Mouse (Mus musculus): ENCODE measurements around the gene Tubgcp2. TPM values are rescaled to one million over a fixed set of nuclear protein-coding genes. Genes with fewer than 3 reads are reported as not detected.

The Tubgcp2 gene
- total RNA-seq, 2 experiments from 2014 or later, result 16.8 to 19.2 TPM

DNA sequence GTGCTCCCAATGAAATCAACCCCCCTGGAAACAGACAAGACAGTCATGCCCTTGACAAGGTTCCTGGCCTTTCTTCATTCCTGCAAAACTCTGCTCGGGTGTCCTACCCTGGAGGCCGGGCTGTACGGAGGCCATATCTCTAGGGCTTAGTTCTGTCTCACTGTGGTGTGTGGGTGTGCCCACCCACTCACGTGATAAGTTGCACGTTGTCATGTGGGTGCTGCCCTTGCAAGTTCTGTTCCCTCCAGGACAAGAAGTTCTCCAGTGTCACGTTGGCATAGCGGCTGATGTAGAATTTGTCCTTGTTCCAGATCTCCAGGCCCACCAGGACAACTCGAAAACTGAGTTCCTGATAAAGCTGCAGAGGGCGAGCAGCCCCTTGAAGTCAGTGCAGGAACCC is 48.2 kb downstream of the Tubgcp2 start:
- intact Hi-C loops (cut with DNase I), result no loop called here
- DNase-seq, result no peak

DNA sequence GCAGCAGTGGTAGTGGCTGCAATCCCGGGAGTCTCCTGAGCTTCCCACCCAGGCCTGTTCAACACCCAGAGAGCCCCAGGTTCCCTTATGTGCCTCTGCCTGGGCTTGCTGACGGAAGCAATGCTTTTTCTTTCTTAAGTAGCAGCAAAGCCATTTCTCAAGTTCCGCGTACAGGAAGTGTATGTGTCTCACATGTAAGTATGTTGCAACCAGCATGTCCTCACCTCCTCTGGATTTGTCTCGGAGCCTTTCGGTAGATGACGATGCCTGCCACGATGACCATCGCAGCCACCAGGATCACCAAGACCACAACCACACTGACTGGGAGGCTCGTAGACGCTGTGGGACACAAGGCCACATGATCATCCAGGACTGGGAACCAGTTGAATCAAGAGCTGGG is 52.0 kb downstream of the Tubgcp2 start:
- intact Hi-C loops (cut with DNase I), result no loop called here

DNA sequence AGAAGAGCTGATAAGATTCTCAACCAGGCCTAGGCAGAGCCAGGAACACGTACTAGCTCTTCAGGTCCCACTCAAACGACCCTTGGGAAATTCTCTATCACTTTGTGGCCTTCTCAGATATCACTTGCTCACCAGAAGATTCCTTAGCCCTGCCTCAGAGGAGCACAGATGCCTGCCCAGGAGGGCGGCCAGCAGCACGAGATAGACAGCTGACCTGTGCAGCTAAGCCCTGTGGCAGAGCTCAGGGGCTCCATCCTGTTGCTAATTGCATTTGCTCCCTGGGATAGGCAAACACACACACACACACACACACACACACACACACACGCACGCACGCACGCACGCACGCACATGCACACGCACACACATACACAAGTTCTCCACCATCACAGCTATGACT is 54.4 kb downstream of the Tubgcp2 start:
- no peak for DNase-seq
- intact Hi-C loops (cut with DNase I), result no loop called here

More for the DNA sequence above, 52.0 kb downstream of the Tubgcp2 start:
- no peak for DNase-seq

DNA sequence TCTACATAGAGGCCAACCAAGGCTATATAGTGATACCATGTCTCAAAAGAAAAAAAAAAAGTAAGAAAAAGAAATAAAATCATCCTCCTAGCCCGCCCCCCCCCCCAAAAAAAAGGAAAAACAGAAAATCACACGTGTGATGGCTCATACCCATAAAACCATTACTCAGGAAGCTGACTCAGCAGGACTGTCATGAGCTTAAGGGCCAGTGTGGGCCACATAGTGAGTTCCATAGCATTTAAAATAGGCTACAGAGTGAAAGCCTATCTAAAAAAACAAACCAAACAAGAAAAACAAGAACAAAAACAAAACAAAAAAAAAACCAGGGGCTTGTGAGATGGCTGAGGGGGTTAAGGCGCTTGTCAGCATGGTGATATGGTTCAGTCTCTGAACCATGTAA is 55.7 kb downstream of the Tubgcp2 start:
- no peak for DNase-seq
- intact Hi-C loops (cut with DNase I), result no loop called here

DNA sequence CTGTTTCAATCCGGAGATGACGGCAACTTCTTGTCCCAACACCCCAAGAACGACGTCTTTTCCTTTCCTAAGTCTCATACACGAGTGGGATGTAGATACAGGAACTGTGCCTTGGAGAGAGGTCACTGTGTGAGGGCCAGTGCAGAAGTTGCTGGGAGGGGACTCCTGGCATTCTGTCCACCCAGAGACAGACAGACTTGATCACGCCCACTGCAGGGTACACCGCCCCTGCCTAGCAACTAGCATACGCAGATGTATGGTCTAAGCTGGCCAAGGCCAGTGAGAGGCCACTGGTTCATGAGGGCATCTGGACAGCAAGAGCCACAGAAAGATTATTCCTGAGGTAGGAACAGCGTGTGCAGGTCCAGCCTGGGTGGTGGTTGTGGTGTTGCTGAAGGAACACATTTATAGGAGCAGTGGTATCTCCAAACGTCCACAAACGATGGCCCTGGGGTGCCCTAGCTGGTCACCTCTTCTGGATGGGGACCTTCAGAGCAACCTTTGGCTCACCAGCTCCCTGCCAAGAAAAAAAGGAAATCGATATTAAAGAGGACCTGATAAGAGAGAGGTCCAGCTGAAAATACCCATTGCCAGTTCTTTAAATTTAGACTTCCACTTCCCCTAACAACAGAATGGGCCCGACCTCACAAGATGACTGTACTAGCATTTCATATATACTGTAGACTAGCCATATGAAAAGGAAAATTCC is 57.3 kb downstream of the Tubgcp2 start:
- intact Hi-C loops (cut with DNase I), result loop anchor here (5.0 kb wide), 1 partner anchor 163 kb away; no protein-coding TSS in a partner anchor

DNA sequence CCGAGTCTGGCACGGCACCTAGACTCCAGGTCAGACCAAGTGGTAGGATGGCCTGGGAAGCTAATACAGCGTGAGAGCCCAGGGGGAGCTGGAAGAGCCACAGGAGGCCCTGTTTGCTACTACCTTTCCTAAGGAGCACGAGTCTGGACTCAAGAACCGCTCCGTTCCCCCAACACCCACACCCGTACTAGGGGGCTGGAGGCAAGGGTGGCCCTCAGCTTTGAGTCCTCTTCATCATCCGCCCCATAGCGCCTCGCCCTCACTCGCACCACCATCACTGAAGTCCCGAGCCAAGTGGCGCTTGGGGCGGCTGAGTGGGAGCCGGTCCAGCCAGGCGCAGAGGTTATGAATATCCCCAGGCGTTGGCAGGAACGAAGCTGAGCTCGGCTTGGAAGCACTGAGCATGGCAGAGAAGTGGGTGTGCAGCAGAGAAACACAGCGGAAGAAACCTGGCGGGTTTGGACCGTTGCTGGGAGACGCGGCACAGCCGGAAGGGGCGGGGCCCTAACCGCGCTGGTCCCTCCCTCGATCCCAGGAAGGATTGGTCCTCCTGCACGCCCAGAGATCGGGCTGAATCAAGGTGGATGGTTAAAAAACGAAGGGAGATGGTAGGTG is 58.1 kb downstream of the Tubgcp2 start, which contains the start of gene 6430531B16Rik:
TSS of gene 6430531B16Rik (minus strand) at position 478 of the 615 bp plus-strand sequence.
- intact Hi-C loops (cut with DNase I), result loop anchor here (5.0 kb wide), 1 partner anchor 164 kb away; no protein-coding TSS in a partner anchor

More for the DNA sequence above, 57.3 kb downstream of the Tubgcp2 start:
- DNase-seq, result no peak

DNA sequence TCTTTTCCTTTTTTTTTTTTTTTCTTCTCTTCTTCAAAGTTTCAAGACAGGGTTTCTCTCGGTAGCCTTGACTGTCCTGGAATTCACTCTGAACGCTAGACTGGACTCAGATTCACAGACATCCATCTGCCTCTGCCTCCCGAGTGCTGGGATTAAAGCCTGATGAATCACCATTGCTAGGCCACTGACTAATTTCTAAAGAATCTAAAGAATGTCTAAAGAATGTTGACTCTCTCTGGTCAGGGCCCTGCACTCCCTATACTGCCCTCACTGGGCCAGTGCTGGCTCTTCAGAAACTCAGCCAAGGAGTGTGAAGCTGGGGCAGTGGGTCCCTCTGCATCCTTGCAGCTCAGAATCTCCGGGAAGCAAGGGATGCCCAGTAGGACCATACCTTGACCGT is 61.0 kb downstream of the Tubgcp2 start:
- no peak for DNase-seq
- intact Hi-C loops (cut with DNase I), result loop anchor here (5.0 kb wide), 1 partner anchor 167 kb away; no protein-coding TSS in a partner anchor

More for the DNA sequence above, 58.1 kb downstream of the Tubgcp2 start, which contains the start of gene 6430531B16Rik:
- DNase-seq, result peak; percentile 68 to 70

DNA sequence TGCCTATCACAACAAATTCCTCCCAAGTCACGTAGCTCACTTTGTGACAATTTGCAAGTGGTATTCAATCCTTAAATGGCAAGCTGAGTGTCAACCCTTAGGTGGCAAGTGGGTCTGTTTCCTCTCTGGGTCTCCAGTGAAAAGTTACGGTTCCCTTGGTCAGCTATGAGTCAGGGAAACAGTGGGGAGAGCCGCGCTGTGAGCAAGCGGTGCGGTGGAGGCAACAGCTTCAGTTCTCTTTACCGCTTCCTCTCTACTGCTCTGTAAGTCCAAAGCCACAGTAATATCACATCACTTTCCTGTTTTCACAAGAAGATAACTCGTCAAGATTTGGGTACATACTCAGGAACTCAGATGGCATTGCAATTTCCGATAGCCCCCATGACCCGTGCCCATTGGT is 62.2 kb downstream of the Tubgcp2 start:
- intact Hi-C loops (cut with DNase I), result no loop called here

DNA sequence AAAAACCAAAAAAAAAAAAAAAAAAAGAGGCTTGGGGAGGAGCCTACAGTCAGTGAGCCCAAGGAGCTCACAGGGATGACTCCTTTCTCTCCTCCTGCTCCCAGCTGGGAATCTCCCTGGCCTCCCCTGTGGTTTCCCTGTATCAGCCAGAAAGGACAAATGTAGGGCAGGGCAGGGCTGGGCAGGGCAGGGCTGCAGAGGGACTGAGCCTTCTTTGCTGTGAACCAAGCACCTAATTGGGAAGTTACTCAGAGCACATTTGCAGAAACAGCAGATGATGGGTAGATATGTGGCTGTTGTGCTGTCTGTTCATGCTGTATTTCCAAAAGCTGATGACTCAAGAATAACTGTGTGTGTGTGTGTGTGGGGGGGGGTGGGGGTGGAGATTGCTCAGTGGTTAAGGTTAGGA is 63.5 kb downstream of the Tubgcp2 start:
- intact Hi-C loops (cut with DNase I), result no loop called here
- DNase-seq, result no peak

More for the DNA sequence above, 62.2 kb downstream of the Tubgcp2 start:
- no peak for DNase-seq

DNA sequence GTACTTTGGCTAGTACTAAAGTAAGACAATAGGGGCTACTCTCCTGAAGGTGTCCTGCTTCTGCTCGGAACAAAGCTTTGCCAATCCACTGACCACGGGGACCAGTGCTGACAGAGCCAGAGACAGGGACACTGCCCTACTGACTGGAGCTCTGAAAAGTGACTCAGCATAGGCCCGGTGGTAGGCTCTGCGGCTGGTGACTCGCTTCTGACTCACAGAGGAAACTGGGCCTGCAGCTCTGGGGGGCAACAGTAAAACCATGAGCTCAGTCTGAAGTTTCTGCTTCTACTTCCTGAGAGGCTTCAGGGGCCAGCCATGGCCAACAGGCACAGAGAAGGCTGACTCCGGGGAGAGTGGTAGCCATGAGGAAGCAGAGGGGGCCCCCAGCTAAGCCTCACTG is 65.0 kb downstream of the Tubgcp2 start:
- intact Hi-C loops (cut with DNase I), result loop anchor here (2.0 kb wide), 1 partner anchor 91 kb away; no protein-coding TSS in a partner anchor

DNA sequence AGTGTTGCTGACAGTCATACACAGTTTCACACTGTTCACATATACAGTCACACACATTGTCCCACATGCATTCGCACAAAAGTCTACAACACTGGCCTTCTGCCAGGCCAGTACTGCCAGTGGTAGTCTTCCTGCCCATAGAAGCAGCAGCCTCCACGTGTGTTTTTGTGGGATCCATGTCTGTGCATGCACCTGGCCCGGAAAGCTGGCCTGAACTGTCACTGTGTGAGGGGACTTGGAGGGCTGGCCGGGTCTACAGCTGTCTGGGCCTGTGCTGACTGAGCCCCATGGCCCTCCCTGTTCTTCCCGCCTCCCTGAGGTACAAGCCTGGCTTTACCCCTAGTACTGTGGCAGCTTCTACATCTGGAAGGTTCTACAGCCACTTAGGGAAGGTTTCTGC is 65.5 kb downstream of the Tubgcp2 start:
- no peak for DNase-seq
- intact Hi-C loops (cut with DNase I), result loop anchor here (2.0 kb wide), 1 partner anchor 92 kb away; no protein-coding TSS in a partner anchor

More for the DNA sequence above, 65.0 kb downstream of the Tubgcp2 start:
- DNase-seq, result no peak

DNA sequence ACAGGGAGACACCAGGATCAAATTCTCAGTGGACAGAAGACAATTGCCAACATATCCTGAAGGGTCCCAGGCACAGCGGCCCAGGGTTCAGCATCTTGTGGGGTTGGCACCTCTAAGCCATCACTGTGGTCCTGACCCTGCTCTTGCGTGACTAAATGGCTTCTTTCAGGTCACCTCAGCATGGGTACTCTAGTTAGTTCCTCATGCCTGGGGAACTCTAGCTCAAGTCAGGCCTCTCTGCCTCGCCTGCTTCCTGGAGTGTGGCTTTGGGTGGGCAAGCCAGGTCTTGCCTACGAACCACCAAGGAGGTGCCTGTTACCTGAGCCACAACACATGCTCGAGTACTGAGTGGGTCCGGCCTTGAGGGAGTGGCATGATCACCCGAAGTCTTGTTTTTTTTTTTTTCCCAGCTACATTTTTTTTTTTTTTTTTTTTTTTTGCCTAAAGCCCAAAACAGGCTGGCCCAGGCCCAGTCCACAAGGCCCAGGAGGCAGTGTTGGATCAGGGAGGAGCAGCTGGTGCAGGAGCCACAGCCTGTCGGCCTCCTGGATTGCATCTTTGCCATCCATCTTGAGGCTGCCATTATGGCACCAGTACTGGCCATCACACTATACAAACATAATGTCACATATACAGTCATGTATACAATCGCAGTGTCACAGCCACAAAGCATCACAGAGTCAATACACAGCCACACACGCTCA is 66.1 kb downstream of the Tubgcp2 start:
- DNase-seq, result no peak
- intact Hi-C loops (cut with DNase I), result loop anchor here (2.0 kb wide), 1 partner anchor 92 kb away; no protein-coding TSS in a partner anchor

DNA sequence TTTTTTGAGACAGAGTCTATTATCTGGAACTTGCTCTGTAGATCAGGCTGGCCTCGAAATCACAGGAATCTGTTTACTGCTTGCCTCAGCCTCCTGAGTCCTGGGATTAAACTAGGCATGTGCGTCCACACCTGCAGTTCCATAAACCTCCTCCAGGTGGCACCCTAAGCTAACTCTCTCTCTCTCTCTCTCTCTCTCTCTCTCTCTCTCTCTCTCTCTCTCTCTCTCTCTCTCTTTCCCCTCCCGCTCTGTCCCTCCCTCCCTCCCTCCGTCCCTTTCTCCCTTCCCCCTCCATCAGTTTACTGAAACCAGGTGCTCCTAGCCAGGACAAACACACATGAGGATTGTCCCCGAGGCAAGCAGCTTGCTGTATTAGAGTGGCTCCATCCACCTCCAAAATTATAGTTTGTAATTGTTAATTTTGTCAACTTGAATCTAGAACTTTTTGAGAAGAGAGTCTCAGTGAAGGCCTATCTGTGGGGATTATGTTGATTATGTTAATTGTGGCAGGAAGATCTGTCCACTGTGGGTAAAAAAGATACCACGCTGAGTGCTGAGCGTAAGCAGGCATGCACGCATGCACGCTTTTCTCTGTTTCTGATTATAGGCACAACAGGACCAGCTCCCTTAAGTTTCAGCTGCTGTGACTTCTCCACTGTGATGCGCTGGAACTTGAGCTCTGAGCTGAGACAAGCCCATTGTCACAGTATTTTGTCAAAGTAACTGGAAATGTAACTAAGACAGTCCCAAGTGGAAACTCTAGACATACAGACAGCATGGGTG is 66.9 kb downstream of the Tubgcp2 start:
- intact Hi-C loops (cut with DNase I), result loop anchor here (2.0 kb wide), 2 partner anchors 25 to 93 kb away; no protein-coding TSS in a partner anchor
- peak; percentile 69 to 71 for DNase-seq

DNA sequence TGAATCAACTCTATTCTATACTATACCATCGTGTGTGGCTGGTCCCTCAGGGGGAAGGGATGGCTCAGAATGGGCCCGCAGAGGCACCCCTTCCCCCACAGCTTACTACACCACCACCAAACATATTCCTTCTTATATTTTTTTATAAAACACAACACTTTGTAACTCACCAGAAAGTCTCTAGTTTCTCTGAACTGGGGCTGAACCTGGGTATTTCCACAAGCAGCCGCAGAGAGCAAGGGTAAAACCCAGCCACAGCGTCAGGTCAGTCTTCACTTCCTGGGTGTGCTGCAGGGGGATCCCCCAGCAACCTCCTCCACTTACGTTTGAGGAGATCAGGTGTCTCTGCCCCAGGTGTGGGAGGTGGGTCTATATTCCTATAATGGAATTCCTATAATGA is 68.0 kb downstream of the Tubgcp2 start:
- intact Hi-C loops (cut with DNase I), result loop anchor here (2.0 kb wide), 1 partner anchor 26 kb away; no protein-coding TSS in a partner anchor
- DNase-seq, result no peak

DNA sequence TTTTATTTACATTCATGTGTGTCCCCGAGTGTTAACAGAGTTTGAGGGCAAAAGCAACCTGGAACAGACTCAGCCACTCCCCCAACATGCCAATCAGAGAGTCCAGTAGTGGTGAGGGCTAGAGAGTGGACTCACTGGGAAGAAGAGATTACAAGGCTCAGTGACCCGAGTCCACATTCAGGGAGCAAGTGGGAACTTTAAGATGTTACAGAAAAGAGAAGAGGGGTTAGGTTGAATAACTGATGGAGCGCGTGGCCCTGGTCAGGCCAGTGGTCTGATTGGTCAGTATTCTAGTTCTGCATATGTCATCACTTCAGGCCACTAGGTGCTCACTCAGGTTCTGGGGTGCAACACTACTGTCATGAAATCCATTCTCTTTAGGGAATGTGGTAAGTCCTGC is 69.3 kb downstream of the Tubgcp2 start:
- intact Hi-C loops (cut with DNase I), result no loop called here
- DNase-seq, result no peak

DNA sequence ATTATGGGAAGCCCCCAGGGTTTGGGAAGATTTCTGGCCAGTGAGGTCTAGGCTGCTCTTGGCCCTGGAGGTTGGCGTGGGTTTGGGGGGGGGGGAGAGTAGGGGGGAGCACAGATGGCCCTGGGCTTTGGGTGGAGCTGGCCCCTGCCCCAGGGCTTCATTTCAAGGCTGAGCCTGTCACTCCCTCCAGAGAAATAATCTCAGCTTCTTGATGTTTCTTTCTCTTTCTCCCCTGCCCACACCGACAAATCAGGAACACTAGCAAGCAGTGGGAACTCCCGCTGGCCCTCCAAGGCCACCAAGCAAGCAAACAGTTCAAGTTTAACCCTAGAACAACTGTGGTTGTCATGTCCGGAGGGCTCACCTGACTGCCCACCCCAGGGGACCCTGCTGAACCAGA is 72.7 kb downstream of the Tubgcp2 start:
- DNase-seq, result no peak
- intact Hi-C loops (cut with DNase I), result no loop called here

DNA sequence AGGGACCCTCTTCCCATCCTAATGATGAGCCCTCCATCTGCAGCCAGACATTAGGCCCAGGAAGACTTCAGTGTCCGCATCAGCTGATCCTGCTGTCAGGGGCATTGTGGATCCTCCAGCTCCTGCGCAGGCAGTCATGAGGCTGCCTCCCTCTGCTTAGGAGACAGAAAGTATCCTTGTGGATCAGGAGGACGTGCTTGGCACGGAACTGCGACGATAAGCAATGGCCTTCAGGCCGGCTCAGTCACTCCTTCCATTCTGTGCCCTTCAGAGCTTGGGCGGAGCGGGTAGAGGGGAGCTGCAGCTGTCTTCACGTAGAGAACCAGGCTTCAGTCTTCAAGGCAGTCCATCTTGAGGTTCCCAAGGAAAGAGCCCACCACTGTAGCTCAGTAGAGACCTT is 75.3 kb downstream of the Tubgcp2 start:
- intact Hi-C loops (cut with DNase I), result no loop called here
- no peak for DNase-seq

DNA sequence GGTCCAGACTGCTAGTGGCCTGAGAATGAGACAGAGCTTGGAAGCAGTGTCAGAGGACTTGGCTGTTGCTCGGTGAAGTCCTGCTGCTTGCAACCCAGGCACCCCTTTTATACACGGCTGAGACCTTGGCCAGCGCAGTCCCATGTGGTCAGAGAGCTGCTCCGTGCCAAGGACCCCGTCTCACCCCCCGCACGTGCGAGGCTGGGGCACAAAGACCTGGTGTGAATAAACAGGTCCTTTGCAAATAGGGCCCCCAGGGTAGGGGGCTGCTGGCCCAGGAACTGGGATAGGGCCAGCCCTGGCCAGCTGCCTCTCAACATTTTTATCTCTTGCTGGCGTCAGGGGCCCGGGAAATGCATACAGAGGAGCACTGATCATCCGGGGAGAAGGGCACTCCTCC is 78.5 kb downstream of the Tubgcp2 start:
- DNase-seq, result no peak
- intact Hi-C loops (cut with DNase I), result no loop called here

DNA sequence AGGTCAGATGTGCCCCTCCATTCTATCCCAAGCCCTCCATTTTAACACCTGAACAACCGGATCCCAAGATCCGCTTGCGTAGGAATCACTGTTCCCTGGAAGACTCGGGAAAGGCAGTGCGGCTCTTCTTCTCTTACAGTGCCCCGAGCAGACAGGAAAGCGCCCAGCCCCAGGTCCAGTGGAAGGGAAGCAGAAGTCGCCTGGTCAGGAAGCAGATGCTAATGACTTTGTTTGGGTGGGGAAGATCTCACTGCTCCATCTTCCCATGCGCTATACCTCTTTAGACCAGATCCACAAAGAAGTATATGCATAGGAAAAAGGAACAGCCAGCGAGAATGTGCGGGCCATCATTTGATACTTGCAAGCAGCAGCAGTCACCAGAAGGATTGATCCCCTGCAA is 79.0 kb downstream of the Tubgcp2 start:
- intact Hi-C loops (cut with DNase I), result no loop called here
- DNase-seq, result no peak

DNA sequence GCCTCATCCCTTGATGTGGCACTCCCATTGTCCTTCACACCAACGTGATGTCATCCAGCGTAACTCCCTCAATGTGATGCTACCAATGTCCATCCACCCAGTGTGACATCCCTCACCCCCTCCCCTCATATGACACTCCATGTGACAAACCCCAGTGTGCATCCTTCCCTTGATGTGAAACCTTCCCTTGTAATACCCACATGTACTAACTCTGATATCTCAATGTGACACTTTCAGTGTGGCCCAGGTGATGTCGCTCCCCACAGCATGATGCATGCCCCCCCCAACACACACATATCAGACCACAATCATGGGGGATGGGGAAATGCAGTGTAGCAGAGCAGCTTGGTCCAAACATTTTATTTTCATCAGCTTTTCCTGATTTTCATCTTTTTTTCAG is 79.8 kb downstream of the Tubgcp2 start:
- DNase-seq, result no peak
- intact Hi-C loops (cut with DNase I), result no loop called here
